Mouse (Mus musculus): ENCODE measurements around the gene C1ql4.

Gene C1ql4

DNA sequence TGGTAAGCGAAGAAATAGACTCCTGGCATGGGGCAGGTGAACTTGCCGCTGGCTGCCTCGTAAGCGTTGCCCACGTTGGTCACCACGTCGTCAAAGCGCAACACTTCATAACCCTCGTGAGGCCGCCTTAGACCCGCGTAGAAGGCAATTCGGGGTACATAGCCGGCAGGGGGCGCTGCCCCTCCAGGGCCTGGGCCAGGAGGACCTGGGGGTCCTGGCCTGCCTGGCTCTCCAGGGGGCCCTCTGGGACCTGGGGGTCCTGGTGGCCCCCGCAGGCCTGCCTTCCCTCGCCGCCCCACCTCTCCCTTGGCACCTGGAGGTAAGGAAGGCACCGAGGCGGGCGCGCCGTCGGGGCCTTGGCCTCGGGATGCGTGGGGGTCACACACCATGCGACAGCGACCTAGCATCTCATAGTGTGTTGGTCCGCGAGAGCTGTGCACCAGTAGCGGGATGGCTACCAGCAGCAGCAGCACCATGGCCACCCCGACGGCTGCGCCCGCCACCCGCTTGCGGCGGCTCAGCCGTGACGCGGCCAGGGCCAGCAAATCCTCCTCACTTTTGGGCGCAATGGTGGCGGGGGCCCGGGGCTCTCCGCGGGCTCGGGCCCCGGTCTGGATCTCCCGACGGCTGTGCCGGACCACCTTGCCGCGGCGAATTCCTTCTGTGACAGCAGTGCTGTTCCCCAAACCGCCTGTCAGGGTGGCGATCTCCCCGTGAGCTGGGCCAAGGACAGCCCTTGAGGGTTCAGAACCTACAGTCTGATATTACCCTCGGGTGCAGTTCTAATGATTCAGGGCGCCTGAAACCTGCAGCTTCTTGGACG, at the start of gene C1ql4:
C1ql4 (minus strand) TSS at position 565 of the 823 bp plus-strand sequence.
- no peak for DNase-seq

DNA sequence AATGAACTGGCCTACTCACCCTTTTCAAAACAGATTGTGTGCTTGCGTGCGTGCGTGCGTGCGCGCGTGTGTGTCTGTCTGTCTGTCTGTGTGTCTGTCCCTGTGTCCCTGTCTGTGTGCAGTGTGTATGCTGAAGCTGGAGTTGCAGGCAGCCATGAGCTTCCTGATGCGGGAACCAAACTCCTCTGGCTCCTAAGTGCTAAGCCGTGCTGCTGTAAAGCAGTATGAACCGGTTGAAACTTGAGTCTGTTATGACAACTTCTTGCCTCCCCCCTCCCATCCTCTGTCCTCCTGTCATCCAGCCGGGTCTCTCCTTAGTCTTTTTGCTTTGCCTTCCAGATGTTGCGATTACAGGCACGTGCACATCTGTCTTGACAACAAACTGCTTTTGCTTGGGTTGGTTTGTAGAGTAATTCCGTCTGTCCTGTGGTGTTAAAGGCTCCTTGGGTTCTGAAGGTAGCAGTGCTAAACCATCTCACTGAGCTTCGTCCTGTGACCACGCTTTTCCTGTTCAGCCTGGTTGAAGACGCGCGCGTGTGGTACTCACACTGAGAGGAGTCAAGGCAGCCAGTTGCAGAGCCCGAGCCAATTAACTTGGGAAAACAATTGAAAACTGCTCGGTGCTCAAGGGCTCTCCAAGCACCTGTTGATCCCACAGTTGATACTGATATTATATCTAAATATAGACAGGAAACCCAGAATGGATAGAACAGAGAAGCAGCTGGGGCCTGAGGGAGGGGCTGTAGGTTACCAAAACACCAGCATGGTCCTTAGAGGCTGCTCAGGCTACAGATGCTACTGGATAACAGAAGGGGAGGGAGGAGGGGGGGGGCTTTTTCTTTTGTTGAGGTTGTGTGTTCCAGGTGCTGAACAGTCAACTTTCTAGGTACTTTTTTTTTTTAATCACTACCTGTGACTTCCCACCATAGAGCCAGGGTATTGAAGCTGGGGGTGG, 42.6 kb upstream of the C1ql4 start:
- DNase-seq, result no peak

DNA sequence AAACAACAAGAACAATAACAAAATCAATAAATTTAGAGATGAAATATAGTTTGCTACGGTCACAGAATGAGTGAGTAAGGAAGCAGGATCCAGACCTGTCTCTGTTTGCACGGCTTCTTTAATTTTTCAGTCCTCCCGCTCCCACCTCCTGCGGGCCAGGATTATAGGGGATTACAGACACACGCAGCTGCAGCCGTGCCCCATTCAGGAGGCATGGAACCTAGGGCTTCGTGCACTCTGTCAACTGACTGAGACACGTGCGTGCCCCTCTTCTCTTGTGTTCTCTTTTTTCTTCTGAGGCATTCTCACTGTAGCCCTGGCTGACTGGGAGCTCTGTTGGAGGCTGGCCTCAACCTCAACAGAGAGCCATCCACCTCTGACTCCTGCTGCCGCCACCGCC, 41.8 kb upstream of the C1ql4 start:
- no peak for DNase-seq

DNA sequence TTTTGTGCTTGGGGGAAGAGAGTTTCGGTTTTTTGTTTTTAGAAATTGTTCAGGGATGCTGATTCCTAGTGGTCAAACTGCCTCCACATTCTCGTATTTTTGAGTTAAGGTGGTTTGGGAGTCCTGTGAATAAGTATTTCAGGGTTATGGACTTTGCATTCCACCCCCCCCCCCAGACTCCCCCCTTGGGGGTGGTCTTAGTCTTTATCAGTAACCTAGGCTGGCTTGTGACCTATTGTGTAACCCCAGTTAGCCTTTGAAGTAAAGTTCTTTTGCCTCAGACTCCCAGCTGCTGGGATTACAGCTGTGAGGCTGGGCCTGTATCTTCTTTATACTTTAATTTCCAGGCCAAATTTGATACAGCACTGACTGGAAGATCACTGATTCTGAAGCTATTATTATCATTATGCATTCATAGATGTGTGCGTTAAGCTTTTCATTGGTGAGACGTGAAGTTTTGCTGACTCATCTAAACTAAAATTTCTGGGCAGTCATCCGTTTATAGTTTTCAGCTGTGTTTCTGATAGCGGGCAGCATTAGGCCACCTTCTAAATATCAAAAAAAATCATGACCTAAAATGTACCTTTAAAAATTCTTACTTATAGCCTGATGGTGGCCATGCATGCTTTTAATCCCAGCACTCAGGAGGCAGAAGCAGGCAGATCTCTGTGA, 40.4 kb upstream of the C1ql4 start:
- no peak for DNase-seq

DNA sequence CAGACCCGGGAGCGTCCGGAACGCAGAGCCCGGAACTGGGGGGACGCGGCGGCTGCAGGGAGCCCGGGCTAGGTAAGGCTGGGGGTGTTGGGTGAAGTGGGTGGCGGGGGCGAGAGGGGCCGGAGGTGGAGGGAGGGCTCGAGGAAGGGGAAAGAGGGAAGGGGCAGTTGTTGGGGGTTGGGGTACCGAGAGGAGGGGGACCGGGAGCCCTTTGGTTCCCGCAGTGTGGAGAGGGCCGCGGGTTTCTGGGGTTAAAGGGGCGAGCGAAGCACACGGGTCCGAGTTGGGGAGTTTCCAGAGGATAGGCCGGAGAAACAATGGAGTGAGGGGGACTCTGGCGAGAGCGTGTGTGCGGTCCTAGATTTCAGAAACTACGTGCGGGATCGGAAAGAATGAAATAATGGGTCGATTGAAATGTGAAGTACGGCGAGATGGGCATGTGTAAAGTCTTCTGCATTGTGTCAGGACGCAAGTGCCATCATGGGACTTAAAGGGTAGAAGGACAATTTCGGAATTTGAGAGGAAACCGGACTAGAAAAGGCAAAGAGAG, 39.3 kb upstream of the C1ql4 start:
- DNase-seq, result no peak

DNA sequence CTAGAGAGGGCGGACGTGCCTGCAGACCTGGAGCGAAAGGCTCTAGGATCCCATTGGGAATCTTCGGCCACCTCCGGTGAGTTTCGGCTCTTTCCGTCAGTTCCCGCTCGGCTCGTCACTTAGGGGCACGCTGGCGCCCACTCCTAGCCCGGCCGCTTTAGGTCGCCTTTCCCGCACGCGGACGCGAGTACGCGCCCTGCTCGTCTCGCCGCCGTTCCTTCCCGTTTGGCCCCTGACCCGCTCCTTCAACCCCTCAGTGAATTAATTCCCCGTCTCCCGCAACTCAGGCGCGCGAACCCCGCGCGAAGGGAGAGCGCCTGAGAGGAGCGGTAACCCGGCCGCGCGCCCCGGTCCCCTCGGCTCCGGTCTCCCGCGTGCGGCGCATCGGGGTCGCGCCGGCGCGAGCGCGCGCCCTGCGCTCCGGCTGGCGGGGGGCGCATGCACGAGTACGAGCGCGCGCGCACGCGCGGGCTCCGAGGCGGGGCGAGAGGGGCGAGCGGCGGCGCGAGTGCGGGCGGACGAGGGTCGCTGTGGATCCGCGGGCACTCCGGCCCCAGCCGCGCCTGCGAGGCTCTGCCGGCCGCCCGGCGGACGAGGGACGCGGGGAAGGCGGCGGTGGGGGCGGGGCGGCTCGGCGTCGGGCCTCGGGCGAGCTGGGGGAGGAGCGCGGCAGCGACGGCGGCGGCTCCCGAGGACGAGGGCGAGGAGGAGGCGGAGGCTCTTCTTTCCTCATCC, 38.6 kb upstream of the C1ql4 start:
- peak; percentile 84 for DNase-seq

DNA sequence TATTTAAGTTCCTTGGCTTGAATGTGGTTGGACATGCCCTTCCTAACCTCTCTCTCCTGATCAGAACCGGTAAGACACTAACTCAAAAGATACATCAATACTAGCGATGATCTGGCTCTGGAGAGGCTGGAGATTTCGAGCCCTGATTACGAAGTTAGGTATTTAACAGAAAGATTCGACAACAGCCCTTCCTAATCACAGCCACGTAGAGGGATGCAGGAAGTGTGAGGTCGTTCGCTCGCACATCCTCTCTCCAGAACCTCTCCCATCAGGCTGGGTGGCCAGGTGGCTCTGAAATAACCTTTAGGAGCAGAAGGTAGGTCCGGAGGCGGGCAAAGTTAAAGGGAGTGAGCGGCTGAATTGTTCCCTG, 38.1 kb upstream of the C1ql4 start, which contains the start of gene Spats2:
Spats2 (plus strand) TSS at position 206 of the 370 bp plus-strand sequence.
- no peak for DNase-seq

DNA sequence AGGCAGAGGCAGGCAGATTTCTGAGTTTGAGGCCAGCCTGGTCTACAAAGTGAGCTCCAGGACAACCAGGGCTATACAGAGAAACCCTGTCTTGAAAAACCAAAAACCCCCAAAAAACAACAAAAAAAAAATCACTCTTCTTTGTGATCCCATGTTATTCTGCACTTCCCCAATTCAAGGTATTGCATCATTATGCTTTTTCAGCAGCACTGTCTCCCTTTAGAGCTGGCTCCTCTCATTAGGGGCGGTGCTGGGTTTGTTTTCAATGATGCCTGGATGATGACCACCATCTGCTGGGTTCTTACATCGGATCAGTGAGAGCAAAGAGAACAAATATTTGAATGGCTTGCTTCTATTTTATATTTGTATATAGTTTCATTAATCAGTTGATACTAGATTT, 35.0 kb upstream of the C1ql4 start:
- no peak for DNase-seq

DNA sequence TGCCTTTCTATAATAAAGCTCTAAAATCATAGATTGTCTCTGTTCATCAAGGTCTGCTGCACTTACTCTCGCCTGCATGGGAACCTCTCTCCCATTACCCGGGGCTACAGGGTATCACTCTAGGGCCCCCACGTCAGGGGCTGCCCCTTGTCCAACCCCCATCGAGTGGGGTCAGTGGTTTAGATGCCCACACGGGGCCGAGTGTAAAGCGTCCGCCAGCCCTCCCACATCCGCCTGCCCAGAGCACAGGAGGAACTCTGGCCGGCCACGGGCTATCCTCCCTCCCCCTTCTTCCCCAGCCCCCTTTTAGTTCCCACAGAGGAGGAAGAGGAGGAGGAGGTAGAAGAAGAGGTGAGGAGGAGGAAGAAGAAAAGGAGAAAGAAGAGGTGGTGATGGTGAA, 33.2 kb upstream of the C1ql4 start:
- no peak for DNase-seq

DNA sequence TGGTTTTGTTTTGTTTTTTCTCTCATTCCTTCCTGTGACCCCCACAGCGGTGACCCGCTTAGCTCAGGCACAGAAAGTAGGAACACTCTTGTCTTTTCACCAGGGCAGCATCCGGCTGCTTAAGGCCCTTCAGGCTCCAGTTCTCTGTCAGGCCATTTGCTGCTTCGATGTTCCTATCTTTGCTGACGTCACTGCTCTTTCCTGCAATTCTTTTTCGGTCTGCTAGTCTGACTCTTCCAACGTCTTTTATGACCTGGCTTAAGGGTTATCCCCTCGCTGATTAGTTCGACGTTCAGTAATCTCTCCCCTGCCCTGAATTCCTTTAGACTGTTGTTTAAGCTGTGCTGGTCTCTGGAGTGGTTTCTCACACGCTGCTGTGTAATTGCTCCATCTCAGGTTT, 28.9 kb upstream of the C1ql4 start:
- DNase-seq, result no peak

DNA sequence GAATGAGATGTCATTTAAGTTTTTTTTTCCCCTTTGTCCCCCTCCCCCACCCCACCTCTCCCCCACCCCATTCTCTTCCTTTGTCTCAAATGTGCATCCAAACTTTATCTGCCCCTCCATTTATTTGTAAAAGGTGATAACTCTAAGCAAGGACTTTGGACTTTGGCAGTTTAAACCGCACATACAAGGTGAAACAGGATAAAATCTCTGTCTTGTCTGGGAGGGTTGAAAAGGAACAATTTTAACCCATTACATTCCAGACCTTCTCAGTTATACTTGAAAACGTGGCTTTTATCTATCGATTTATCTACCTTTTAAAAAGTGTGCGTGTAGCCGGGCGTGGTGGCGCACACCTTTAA, 27.4 kb upstream of the C1ql4 start:
- DNase-seq, result no peak

DNA sequence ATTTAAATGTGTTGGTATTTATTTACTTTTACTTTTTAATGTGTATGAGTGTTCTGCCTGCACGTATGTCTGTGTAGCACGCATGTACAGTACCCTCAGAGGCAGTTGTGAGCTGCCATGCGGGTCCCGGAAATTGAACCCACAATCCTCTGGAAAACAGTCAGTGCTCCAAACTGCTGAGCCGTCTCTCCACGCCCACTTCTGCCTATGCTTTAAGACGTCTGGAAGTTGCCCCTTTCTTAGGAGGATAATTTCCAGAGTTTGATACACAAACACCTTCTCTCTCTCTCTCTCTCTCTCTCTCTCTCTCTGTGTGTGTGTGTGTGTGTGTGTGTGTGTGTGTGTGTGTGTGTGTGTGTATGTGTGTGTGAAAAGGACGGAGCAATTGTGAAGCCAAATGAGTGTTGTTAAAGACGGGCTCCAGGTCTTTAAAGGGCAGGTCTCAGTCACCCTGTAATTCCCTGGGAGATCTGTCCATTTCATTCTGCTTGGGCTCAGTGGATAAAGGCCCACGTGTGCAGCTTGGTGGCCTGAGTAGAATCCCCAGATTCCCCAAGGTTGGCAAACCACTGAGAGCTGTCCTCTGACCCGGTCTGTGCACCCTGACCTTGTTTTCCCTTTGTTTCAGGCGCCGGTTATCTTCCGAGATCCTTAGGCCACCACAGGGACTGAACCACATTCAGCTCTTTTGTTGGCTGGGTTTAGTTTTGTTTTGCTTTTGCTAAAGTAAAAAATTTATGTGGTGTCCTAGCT, 26.9 kb upstream of the C1ql4 start:
- DNase-seq, result no peak

DNA sequence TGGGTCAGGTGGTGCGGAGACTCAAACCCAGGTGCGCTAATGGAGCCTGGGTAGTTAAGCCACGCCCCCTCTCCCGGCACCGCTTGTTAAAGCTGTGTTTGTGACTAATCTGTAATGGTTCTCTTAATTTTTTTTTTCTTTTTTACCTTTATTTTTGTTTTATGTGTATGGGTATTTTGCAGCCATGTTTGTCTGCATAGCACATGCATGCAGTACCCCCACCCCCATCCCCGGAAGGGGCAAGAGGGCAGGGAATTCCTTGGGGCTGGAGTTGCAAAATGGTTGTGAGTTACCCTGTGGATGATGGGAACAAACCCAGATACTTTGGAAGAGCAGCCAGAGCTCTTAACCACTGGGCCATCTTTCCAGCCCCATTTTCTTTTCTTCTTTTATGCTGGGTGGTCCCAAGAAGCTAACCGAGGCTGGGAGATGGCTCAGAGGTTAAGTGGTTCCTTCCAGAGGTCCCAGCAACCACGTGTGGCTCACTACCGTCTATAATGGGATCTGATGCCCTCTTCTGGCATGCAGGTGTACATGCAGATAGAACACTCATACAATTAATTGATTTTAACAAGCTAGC, 25.9 kb upstream of the C1ql4 start:
- no peak for DNase-seq

DNA sequence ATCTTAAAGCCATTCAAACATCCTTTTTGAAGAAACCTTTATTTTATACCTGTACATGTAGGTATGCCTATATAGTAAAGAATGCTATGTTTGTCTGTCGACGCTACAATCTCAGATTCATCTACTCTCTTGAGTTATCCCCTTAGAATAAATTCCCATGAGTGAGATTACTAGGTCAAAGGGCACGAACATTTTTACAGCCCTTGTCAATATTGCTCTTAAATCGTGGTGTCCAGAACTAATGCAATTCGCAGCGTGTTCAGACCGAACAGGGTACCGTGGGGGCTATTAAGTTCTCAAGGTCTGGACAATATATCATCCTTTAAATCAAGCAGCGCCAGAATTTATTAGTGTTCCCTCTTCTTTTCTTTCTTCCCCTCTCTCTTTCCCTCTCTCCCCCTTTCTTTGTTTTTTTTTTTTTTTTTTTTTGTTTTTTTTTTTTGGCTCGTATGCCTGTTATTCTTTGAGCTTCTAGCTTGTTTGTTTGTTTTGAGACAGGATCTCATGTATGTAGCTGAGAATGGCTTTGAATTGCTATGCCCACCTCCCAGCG, 25.3 kb upstream of the C1ql4 start:
- DNase-seq, result no peak

DNA sequence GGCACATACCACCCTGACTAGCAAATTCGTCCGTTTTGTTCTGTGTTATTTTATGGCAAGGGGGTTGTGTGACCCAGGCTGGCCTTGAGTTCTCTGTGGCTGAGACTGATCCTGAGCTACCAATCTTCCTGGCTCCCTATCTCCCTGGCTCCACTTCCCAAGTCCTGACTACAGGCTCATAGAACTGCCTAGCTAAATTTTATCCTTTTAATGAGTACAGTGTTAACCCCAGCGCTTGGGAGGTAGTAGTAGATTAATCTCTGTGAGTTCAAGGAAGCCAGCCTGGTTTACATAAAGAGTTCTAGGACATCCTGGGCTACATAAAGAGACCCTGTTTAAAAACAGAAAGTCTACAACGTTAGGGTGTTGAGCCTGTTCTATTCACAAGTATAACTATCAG, 24.2 kb upstream of the C1ql4 start:
- no peak for DNase-seq

DNA sequence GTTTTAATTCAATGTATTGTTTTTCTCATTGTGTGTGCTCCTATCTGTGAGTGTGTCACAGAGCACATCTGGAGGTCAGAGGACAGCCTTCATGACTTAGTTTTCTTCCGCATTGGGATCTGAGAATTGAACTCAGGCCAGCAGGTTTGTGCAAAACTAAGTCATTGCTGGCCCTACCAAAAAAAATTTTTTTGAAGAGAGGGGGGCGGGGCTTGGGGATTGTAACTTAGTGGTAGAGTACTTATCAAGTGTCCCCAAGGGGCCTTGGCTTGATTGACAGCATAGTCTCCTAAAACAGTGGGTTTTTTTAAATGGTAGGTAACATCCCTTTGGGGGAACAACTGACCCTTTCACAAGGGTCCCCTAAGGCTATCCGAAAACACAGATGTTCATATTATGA, 23.5 kb upstream of the C1ql4 start:
- DNase-seq, result no peak

DNA sequence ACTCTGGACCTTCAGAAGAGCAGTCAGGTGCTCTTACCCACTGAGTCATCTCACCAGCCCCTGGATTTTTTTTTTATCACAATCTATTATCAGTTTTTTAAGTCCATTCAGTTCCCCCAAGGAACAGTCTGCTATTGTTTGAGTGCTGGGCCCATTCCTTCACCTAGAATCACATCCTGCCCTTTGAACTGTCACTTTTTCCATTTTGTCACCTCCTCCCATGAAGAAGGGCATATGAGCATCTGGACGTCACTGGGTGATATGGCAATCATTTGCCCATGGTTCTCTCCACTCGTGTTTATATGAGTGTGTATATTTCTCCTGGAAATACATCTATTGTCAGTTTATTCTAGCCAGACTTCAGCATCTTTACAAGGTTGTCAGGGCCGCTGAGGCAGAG, 20.2 kb upstream of the C1ql4 start:
- no peak for DNase-seq

DNA sequence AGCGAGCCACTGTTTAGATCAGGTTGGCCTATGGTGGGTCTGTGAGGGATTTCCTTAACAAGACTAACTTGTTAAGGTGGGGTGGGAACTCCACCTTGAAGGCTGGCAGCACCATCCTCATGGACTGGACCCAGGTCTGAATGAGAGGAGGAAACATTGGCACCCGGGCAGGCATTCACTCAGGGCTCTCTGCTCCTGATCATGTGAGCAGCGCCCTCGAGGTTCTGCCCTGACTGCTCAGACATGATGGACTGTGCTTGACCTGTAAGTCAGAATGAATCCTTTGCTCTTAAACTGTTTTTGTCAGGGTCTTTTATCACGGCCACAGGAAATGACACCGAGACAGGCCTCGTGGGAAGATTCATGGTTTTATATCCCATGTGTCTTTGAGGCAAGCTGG, 17.6 kb upstream of the C1ql4 start:
- DNase-seq, result no peak

DNA sequence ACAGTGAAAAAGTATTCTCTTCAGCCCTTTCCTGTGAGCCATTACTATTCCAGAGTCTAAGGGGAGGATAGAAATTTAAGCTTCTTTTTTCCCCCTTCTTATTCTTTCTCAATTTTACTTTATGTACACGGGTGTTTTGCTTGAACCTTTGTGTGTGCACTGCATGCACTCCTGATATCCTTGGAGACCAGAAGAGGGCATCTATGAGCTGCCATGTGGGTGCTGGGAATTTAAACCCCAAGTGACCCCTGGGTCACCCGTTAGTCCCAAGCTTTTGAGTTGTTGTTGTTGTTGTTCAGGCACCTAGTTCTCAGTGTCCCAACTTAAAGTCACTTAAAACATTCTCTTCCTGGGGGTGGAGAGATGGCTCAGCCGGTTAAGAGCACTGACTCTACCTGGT, 12.4 kb upstream of the C1ql4 start:
- no peak for DNase-seq

DNA sequence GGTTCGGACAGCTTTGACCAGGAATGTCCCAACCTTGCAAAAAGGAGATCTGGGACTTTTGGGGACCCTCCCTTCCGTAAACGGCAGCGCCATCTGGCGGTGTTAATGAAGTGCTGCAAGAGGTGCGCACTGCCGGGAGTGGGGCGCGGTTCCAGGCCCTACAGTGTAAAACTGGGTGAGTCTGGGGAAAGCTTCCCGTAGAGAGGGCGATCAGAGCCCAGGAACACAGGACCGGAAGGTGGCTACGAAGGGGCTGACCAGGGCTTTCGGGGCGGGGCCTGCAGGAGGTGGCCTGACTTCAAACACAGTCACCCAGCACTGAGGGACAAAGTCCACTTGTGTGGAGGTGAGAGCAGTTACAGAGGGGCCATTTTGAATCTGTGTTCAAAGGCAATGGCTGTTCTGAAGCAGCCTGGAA, 11.5 kb upstream of the C1ql4 start:
- no peak for DNase-seq

DNA sequence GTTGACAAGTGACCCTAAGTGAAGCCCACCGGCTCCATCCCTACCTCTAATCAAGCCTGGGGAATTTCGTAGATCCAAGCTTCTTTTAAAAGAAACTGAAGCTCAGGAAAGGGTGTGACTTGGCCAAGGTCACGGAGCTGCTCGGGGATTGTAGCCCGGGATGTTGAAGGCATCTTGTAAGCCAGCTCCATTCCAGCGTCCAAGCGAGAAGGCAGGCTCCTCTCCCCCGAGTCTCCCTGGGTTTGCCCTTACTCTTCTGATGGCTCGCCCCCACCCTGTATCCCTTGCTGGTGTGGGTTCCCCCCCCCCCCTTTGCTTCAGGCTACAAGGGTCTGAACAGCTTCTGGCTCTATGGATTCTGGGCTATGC, 10.9 kb upstream of the C1ql4 start:
- no peak for DNase-seq

Measured in cerebellum, adult 11 months (tissue).